Mouse (Mus musculus): ENCODE measurements around the gene Tas1r3. TPM values are rescaled to one million over a fixed set of nuclear protein-coding genes. Genes with fewer than 3 reads are reported as not detected.

Gene Tas1r3
- polyA plus RNA-seq, 1 experiment = 1.9 TPM

- Histone ChIP-seq H3K27ac (ENCODE audit: control insufficient read depth, insufficient read depth, low read depth, low read length) (no peak overlapping the region), H3K27me3 (ENCODE audit: control insufficient read depth, insufficient read depth, low read length) (no peaks in the 10 kb centered on the region), H3K36me3 (ENCODE audit: control insufficient read depth, insufficient read depth, low read length) (no peaks in the 10 kb centered on the region; the same call in 1 of the 2 replicates), H3K4me3 (ENCODE audit: control insufficient read depth, low read depth, low read length) (peak overlapping the region; percentile 58), H3K4me1 (ENCODE audit: control insufficient read depth, insufficient read depth, low read length) (peaks cover 27% of the 10 kb centered on the region)
- TF ChIP-seq POLR2A (IDR thresholded peaks at IDR 0.05; ENCODE audit: control insufficient read depth, low read depth, low read length) (no peak), CTCF (IDR thresholded peaks at IDR 0.05; ENCODE audit: control insufficient read depth, insufficient read depth, insufficient replicate concordance, low read depth, low read length) (no peak)
Measured at GRCm38 (mm10) chr4:155841651-155842270, 21.4 kb downstream of the Tas1r3 start.

GRCm38 (mm10) chr4:155841003-155841454 is 22.1 kb downstream of the Tas1r3 start:
- H3K4me3 ChIP-seq (ENCODE audit: control insufficient read depth, low read depth, low read length) = peak overlapping the region; percentile 58
- peaks cover 22% of the 10 kb centered on the region for H3K4me1 ChIP-seq (ENCODE audit: control insufficient read depth, insufficient read depth, low read length)
- H3K27me3 ChIP-seq (ENCODE audit: control insufficient read depth, insufficient read depth, low read length) = no peaks in the 10 kb centered on the region
- H3K36me3 ChIP-seq (ENCODE audit: control insufficient read depth, insufficient read depth, low read length) = no peaks in the 10 kb centered on the region; the same call in 1 of the 2 replicates
- TF ChIP-seq POLR2A (IDR thresholded peaks at IDR 0.05; ENCODE audit: control insufficient read depth, low read depth, low read length) (peak; percentile 46; the same call in 1 of the 2 replicates), CTCF (IDR thresholded peaks at IDR 0.05; ENCODE audit: control insufficient read depth, insufficient read depth, insufficient replicate concordance, low read depth, low read length) (no peak)
- H3K27ac ChIP-seq (ENCODE audit: control insufficient read depth, insufficient read depth, low read depth, low read length) = peak overlapping the region; percentile 19; the same call in 1 of the 2 replicates

- H3K27me3 ChIP-seq (ENCODE audit: control insufficient read depth, insufficient read depth, low read length) = no peaks in the 10 kb centered on the region
- H3K4me3 ChIP-seq (ENCODE audit: control insufficient read depth, low read depth, low read length) = peak overlapping the region; percentile 58
- peaks cover 22% of the 10 kb centered on the region for H3K4me1 ChIP-seq (ENCODE audit: control insufficient read depth, insufficient read depth, low read length)
- H3K27ac ChIP-seq (ENCODE audit: control insufficient read depth, insufficient read depth, low read depth, low read length) = peak overlapping the region; percentile 64
- no peaks in the 10 kb centered on the region; the same call in 1 of the 2 replicates for H3K36me3 ChIP-seq (ENCODE audit: control insufficient read depth, insufficient read depth, low read length)
- TF ChIP-seq CTCF (IDR thresholded peaks at IDR 0.05; ENCODE audit: control insufficient read depth, insufficient read depth, insufficient replicate concordance, low read depth, low read length) = no peak
- no peak for TF ChIP-seq POLR2A (IDR thresholded peaks at IDR 0.05; ENCODE audit: control insufficient read depth, low read depth, low read length)
Measured at GRCm38 (mm10) chr4:155840076-155841002, 22.8 kb downstream of the Tas1r3 start.

GRCm38 (mm10) chr4:155839483-155839910 is 23.7 kb downstream of the Tas1r3 start, which contains the start of gene Mxra8:
Gene Mxra8, plus strand, starts transcription at chr4:155839680.
- no peaks in the 10 kb centered on the region; the same call in 1 of the 2 replicates for H3K36me3 ChIP-seq (ENCODE audit: control insufficient read depth, insufficient read depth, low read length)

GRCm38 (mm10) chr4:155838187-155839153 is 24.7 kb downstream of the Tas1r3 start:
- H3K36me3 ChIP-seq (ENCODE audit: control insufficient read depth, insufficient read depth, low read length) = no peaks in the 10 kb centered on the region; the same call in 1 of the 2 replicates
- TF ChIP-seq POLR2A (IDR thresholded peaks at IDR 0.05; ENCODE audit: control insufficient read depth, low read depth, low read length) (no peak), CTCF (IDR thresholded peaks at IDR 0.05; ENCODE audit: control insufficient read depth, insufficient read depth, insufficient replicate concordance, low read depth, low read length) (no peak)
- H3K27ac ChIP-seq (ENCODE audit: control insufficient read depth, insufficient read depth, low read depth, low read length) = peak overlapping the region; percentile 63
- no peak overlapping the region for H3K4me3 ChIP-seq (ENCODE audit: control insufficient read depth, low read depth, low read length)
- H3K4me1 ChIP-seq (ENCODE audit: control insufficient read depth, insufficient read depth, low read length) = peaks cover 22% of the 10 kb centered on the region
- no peaks in the 10 kb centered on the region for H3K27me3 ChIP-seq (ENCODE audit: control insufficient read depth, insufficient read depth, low read length)

More at GRCm38 (mm10) chr4:155839483-155839910, 23.7 kb downstream of the Tas1r3 start, which contains the start of gene Mxra8:
- peak within 1 kb of the TSS; percentile 64 for H3K27ac ChIP-seq (ENCODE audit: control insufficient read depth, insufficient read depth, low read depth, low read length)
- no peaks in the 10 kb centered on the region for H3K27me3 ChIP-seq (ENCODE audit: control insufficient read depth, insufficient read depth, low read length)
- peaks cover 22% of the 10 kb centered on the region for H3K4me1 ChIP-seq (ENCODE audit: control insufficient read depth, insufficient read depth, low read length)
- H3K4me3 ChIP-seq (ENCODE audit: control insufficient read depth, low read depth, low read length) = peak within 1 kb of the TSS; percentile 58
- TF ChIP-seq CTCF (IDR thresholded peaks at IDR 0.05; ENCODE audit: control insufficient read depth, insufficient read depth, insufficient replicate concordance, low read depth, low read length) (no peak), POLR2A (IDR thresholded peaks at IDR 0.05; ENCODE audit: control insufficient read depth, low read depth, low read length) (no peak)

GRCm38 (mm10) chr4:155837404-155838010 is 25.7 kb downstream of the Tas1r3 start:
- Histone ChIP-seq H3K36me3 (ENCODE audit: control insufficient read depth, insufficient read depth, low read length) (no peaks in the 10 kb centered on the region), H3K4me3 (ENCODE audit: control insufficient read depth, low read depth, low read length) (no peak overlapping the region), H3K27ac (ENCODE audit: control insufficient read depth, insufficient read depth, low read depth, low read length) (peak overlapping the region; percentile 63), H3K27me3 (ENCODE audit: control insufficient read depth, insufficient read depth, low read length) (no peaks in the 10 kb centered on the region), H3K4me1 (ENCODE audit: control insufficient read depth, insufficient read depth, low read length) (peaks cover 22% of the 10 kb centered on the region)
- no peak for TF ChIP-seq POLR2A (IDR thresholded peaks at IDR 0.05; ENCODE audit: control insufficient read depth, low read depth, low read length)
- TF ChIP-seq CTCF (IDR thresholded peaks at IDR 0.05; ENCODE audit: control insufficient read depth, insufficient read depth, insufficient replicate concordance, low read depth, low read length) = no peak

Measured in testis, adult 2 months (tissue).